Mouse (Mus musculus) hindbrain, postnatal 0 days (tissue): ENCODE measurements around the gene Dnajc30. TPM values are rescaled to one million over a fixed set of nuclear protein-coding genes. Genes with fewer than 3 reads are reported as not detected.
"Not testable (repeated sequence)": the region's sequence is repeated elsewhere in the genome, so short reads cannot be mapped to it uniquely, and the experiment has no call there.

Source experiments
- ATAC-seq: fragments of 200-750 bp; cut with Nextera tagmentation; 2 replicates; pipeline ENCODE4 v1.8.0; 2017; ENCODE audit warnings: mild to moderate bottlenecking, moderate TSS enrichment, moderate library complexity
- DNase-seq: peaks from one replicate; pipeline ENCODE4 v3.0.0-alpha.2; 2015; ENCODE audit warnings: low spot score
- H3K27ac ChIP-seq: fragments of 300-500 bp; sonication (generic); 2 replicates; pipeline ENCODE4 v1.5.1; 2014; ENCODE audit warnings: mild to moderate bottlenecking
- H3K27me3 ChIP-seq: fragments of 300-500 bp; sonication (generic); 2 replicates; pipeline ENCODE4 v1.6.1; 2014; ENCODE audit warnings: low read length, mixed read lengths; ENCODE audit not compliant: insufficient read depth
- H3K36me3 ChIP-seq: fragments of 300-500 bp; sonication (generic); 2 replicates; pipeline ENCODE4 v1.6.1; 2014; ENCODE audit warnings: low read length, mixed read lengths; ENCODE audit not compliant: insufficient read depth
- H3K4me1 ChIP-seq: fragments of 300-500 bp; sonication (generic); 2 replicates; pipeline ENCODE4 v1.6.1; 2014; ENCODE audit warnings: antibody characterized with exemption, low read length, mixed read lengths; ENCODE audit not compliant: insufficient read depth
- H3K4me2 ChIP-seq: fragments of 300-500 bp; sonication (generic); 2 replicates; pipeline ENCODE4 v1.6.1; 2014; ENCODE audit warnings: low read depth, mild to moderate bottlenecking, low read length, moderate library complexity, mixed read lengths
- H3K4me3 ChIP-seq: fragments of 300-500 bp; sonication (generic); 2 replicates; pipeline ENCODE4 v1.5.1; 2014; ENCODE audit warnings: low read length
- H3K9ac ChIP-seq: fragments of 300-500 bp; sonication (generic); replicated peaks from 2 replicates; pipeline ENCODE4 v1.6.1; 2014; ENCODE audit warnings: mild to moderate bottlenecking, low read length, moderate library complexity, mixed read lengths
- H3K9me3 ChIP-seq: fragments of 300-500 bp; sonication (generic); 2 replicates; pipeline ENCODE4 v1.6.1; 2016; ENCODE audit warnings: low read length, mixed read lengths
- CTCF ChIP-seq: IDR thresholded peaks from 2 replicates; pipeline ENCODE4 v1.5.1; 2016; ENCODE audit warnings: antibody characterized with exemption, control low read depth, low read depth
- WGBS: fragments of 180-500 bp; shearing (Covaris S2); extraction: QIAGEN DNeasy Blood & Tissue Kit; methylation state at CpG from one replicate; pipeline ENCODE4 v1.1.7; 2014; 5-methylcytosine and 5-hydroxymethylcytosine counted together
- polyA plus RNA-seq: library from polyadenylated mRNA; unstranded; fragments of >200 nt; fragmentation: Nextera tagmentation; extraction: Ambion mirVana; gene quantifications from 2 replicates; pipeline ENCODE4 v1.2.1, GENCODE M21; 2015
- total RNA-seq: library from RNA; depleted of rRNA; stranded (reverse); fragments of >200 nt; gene quantifications from 2 replicates; pipeline ENCODE4 v1.2.3, GENCODE M21; 2014

Gene Dnajc30
- total and polyA plus RNA-seq, 2 experiments from 2014 or later = 14.7 to 43.4 TPM

DNA sequence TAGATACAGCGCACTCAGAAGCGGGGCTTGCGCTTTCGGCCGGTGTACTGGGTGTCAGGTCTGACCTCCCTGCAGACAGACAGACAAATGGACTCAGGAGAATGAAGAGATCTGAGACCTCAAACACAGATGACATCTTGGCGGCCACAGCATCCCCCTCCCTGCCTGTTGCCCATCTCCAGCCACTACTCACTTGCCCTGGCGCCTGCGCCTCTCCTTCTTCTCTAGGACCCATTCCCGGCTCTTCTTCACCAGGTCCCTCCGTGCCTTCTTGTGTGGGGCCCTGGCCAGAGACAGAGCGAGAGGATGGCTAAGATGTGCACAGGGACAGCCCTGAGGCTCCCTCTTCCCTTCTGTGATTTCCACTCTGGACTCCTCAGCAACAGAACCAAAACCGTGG lies 10.6 kb upstream of the Dnajc30 start:
- Histone ChIP-seq H3K36me3 (peaks cover 40% of the 10 kb centered on the region), H3K4me2 (no peak overlapping the region), H3K9me3 (no peaks in the 10 kb centered on the region), H3K4me1 (no peaks in the 10 kb centered on the region), H3K4me3 (no peak overlapping the region), H3K9ac (no peak overlapping the region), H3K27ac (no peak overlapping the region), H3K27me3 (no peaks in the 10 kb centered on the region)
- 91% methylated on average over 12 of the region's 12 CpGs for WGBS
- DNase-seq = no peak
- no peak for ATAC-seq
- no peak for TF ChIP-seq CTCF

DNA sequence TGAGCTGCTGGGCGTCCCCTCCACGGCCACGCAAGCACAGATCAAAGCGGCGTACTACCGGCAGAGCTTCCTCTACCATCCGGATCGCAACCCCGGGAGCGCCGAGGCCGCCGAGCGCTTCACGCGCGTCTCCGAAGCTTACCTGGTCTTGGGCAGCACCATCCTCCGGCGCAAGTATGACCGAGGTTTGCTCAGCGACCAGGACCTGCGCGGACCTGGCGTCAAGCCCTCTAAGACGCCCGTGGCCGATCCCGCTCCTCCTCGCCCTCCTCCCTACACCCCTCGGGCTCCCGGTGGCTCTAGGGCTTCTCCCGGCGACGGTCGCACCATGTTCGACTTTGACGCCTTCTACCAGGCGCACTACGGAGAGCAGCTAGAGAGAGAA lies 372 bp downstream of the Dnajc30 start:
- no peaks in the 10 kb centered on the region for H3K27me3 ChIP-seq
- H3K4me3 ChIP-seq = peak overlapping the region; percentile 91
- no peak for TF ChIP-seq CTCF
- peak; percentile 68 for ATAC-seq
- H3K9ac ChIP-seq = peak overlapping the region; percentile 86
- under 1% methylated on average over 40 of the region's 40 CpGs for WGBS
- peaks cover 13% of the 10 kb centered on the region; the same call in 1 of the 2 replicates for H3K36me3 ChIP-seq
- peaks cover 11% of the 10 kb centered on the region; the same call in 1 of the 2 replicates for H3K4me1 ChIP-seq
- H3K9me3 ChIP-seq = no peaks in the 10 kb centered on the region
- H3K27ac ChIP-seq = peak overlapping the region; percentile 84
- DNase-seq = no peak
- peak overlapping the region; percentile 83 for H3K4me2 ChIP-seq

DNA sequence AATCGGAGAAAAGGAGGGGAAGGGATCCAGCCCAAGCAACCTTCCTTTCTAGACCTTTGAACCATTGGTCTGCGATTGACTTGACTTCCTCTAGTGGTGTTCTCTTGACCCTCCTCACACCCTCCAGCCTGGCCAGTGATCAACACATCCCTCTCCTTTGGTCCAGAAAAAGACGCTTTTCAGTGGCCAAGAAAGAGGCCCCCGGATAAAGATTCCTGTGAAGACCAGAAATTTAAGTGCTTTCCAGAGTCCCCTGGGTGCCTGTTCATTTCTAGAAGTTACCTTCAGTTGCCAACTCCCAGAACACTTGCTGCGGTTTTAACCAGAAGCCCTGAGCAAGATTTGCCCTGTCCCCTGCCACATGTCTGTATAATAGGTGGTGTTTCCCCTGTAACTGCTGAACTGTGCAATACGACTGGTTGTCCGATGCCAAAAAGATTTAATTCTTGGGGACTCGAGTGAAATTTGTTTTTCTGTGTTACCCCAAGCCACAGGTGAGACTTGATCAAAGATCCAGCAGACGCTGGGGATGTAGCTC lies 976 bp downstream of the Dnajc30 start, which contains the start of gene Bud23:
Gene Bud23, minus strand, starts transcription at position 51 of the 538 bp plus-strand sequence.
- Histone ChIP-seq H3K4me3 (peak within 1 kb of the TSS; percentile 91), H3K9ac (peak within 1 kb of the TSS; percentile 86), H3K4me2 (peak within 1 kb of the TSS; percentile 83), H3K27ac (peak within 1 kb of the TSS; percentile 84), H3K4me1 (peaks cover 11% of the 10 kb centered on the region; the same call in 1 of the 2 replicates)
- WGBS = 79% methylated on average over 9 of the region's 9 CpGs
- not testable (repeated sequence) for H3K9me3 ChIP-seq, H3K36me3 ChIP-seq, H3K27me3 ChIP-seq, DNase-seq, ATAC-seq

DNA sequence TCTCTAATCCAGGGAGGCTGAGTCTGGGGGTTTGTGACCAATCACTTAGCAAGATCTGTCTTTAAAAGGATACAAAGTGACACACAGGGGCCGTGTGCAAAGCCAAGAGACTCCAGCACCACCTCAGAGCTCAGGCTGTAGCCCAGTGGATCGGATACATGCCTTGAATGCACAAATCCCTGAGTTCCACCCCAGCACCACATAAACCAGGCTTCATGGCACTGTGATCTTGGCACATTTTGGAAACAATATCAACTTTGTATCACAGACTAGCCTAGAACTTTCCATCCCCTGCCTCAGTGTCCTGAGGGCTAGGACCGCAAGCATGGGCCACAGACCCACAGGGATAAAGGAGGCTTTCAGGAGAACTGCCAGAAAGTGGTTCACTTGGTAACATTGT lies 2.0 kb downstream of the Dnajc30 start:
- 87% methylated on average over 3 of the region's 3 CpGs for WGBS
- no peak overlapping the region for H3K4me2 ChIP-seq

DNA sequence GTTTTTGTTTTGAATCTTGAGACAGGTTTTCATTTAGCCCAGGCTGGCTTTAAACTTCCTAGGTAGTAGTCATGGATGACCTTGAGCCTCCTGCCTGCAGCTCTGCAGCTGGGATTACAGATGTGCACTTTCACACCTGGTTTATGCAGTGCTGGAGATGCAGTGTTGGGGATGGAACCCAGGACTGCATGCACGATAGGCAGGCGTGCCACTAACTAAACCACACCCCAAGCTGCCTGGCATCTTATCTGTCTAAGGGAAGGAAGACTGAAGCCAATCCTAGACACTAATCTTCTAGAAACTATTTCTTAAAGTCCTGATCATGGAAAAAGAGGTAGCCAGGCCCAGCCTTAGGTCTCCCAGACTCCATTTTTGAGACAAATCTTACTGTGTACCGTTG lies 6.4 kb downstream of the Dnajc30 start:
- H3K4me3 ChIP-seq = no peak overlapping the region
- no peaks in the 10 kb centered on the region for H3K9me3 ChIP-seq
- 89% methylated on average over 3 of the region's 3 CpGs for WGBS
- no peaks in the 10 kb centered on the region for H3K27me3 ChIP-seq
- no peak for TF ChIP-seq CTCF
- DNase-seq = no peak
- no peak overlapping the region for H3K4me2 ChIP-seq
- H3K9ac ChIP-seq = no peak overlapping the region
- peaks cover 14% of the 10 kb centered on the region for H3K36me3 ChIP-seq
- 0 out of 2 replicates have a peak, but pooled peaks cover 5% of the 10 kb centered on the region for H3K4me1 ChIP-seq
- no peak for ATAC-seq
- H3K27ac ChIP-seq = no peak overlapping the region

More for the DNA sequence above, 2.0 kb downstream of the Dnajc30 start:
- ATAC-seq = no peak
- TF ChIP-seq CTCF = no peak
- H3K27ac ChIP-seq = no peak overlapping the region
- no peak overlapping the region for H3K9ac ChIP-seq
- H3K9me3 ChIP-seq = no peaks in the 10 kb centered on the region
- no peak for DNase-seq
- peaks cover 11% of the 10 kb centered on the region; the same call in 1 of the 2 replicates for H3K4me1 ChIP-seq
- H3K36me3 ChIP-seq = no peaks in the 10 kb centered on the region; the same call in 1 of the 2 replicates
- no peaks in the 10 kb centered on the region for H3K27me3 ChIP-seq
- no peak overlapping the region for H3K4me3 ChIP-seq

DNA sequence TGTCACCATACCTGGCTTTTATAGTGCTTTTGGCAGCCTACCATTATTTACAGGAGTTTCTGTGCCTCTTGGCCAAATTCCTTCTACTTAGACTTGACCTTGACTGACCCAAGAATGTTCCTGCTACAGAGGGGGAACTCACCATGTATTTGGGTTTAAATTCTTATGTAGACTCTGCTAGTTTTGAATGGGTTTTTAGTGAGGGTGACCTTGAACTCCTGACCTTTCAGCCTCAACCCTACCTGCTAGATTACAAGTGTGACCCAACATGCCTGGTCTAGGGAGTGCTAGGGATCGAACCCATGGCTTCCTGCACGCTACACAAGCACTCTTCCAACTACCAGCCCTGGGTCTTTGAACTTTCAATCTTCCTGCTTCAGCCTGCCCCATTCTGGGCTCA lies 8.1 kb downstream of the Dnajc30 start:
- H3K4me2 ChIP-seq = no peak overlapping the region
- no peaks in the 10 kb centered on the region for H3K4me1 ChIP-seq
- H3K36me3 ChIP-seq = peaks cover 14% of the 10 kb centered on the region
- ATAC-seq = no peak
- no peak for TF ChIP-seq CTCF
- H3K9ac ChIP-seq = no peak overlapping the region
- DNase-seq = no peak
- 100% methylated on average over 2 of the region's 2 CpGs for WGBS
- H3K9me3 ChIP-seq = no peaks in the 10 kb centered on the region
- no peaks in the 10 kb centered on the region for H3K27me3 ChIP-seq
- H3K4me3 ChIP-seq = no peak overlapping the region
- no peak overlapping the region for H3K27ac ChIP-seq

DNA sequence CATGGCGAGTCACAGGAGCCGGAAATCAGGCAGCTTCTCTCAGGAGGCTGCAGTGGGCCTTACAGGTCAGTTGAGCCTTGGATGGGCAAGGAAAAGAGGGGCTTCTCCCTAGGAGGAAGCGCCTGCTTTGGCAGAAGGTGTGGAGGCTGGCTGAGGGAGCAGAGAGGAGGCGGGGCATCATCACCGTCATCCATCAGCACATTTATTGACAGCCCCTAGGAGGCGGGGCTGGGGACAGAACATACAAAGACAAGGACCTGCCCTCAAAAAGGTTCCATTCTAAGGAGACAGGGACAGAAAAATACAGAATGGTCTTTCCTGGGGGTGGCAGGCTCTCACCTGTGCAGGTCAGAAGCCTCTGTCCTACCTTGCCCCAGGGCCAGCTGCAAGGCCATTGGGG lies 8.7 kb downstream of the Dnajc30 start:
- H3K9me3 ChIP-seq = no peaks in the 10 kb centered on the region
- H3K9ac ChIP-seq = no peak overlapping the region
- H3K4me2 ChIP-seq = no peak overlapping the region
- H3K36me3 ChIP-seq = peaks cover 14% of the 10 kb centered on the region
- no peaks in the 10 kb centered on the region for H3K4me1 ChIP-seq
- no peak for TF ChIP-seq CTCF
- H3K27me3 ChIP-seq = no peaks in the 10 kb centered on the region
- DNase-seq (no peak), ATAC-seq (no peak)
- WGBS = 61% methylated on average over 6 of the region's 6 CpGs
- H3K4me3 ChIP-seq = no peak overlapping the region
- H3K27ac ChIP-seq = no peak overlapping the region
